Mouse (Mus musculus): Measurements from ENCODE around the gene Gnb1. TPM values are rescaled to one million over a fixed set of nuclear protein-coding genes. Genes with fewer than 3 reads are reported as not detected.

Gene Gnb1
- total and polyA plus RNA-seq, 3 experiments: 147 to 257 (median 151) TPM

- H3K27me3 ChIP-seq (ENCODE audit: control insufficient read depth, insufficient read depth, low read length): no peaks in the 10 kb centered on the region
- H3K4me3 ChIP-seq: no peak overlapping the region
- H3K4me1 ChIP-seq (ENCODE audit: control insufficient read depth, insufficient read depth, low read length): peaks cover 16% of the 10 kb centered on the region
- 31% methylated on average over 2 of the region's 2 CpGs for WGBS
- no peak for TF ChIP-seq EP300 (IDR thresholded peaks at IDR 0.05; ENCODE audit: insufficient read depth, low read depth, low read length)
- no peak for TF ChIP-seq POLR2A (IDR thresholded peaks at IDR 0.05; ENCODE audit: insufficient read depth, low read depth, low read length)
- TF ChIP-seq CTCF (IDR thresholded peaks at IDR 0.05): no peak
- H3K9ac ChIP-seq (ENCODE audit: low read depth, low read length): no peak overlapping the region
- peaks cover 3% of the 10 kb centered on the region; the same call in 1 of the 2 replicates for H3K36me3 ChIP-seq (ENCODE audit: control insufficient read depth, insufficient read depth, low read length)
- no peak for DNase-seq
- peaks cover 8% of the 10 kb centered on the region for H3K79me2 ChIP-seq (replicated peaks; ENCODE audit: control insufficient read depth, insufficient read depth, low read length)
- intact Hi-C loops (cut with DNase I): loop anchor here (10.0 kb wide), 1 partner anchor 207 kb away; the partner anchor contains the start of gene Prkcz
- H3K27ac ChIP-seq: peak overlapping the region; percentile 38
Measured at GRCm38 (mm10) chr4:155571442-155571841, 80.3 kb downstream of the Gnb1 start.

GRCm38 (mm10) chr4:155573155-155573554, 82.0 kb downstream of the Gnb1 start:
- DNase-seq: no peak
- peaks cover 3% of the 10 kb centered on the region; the same call in 1 of the 2 replicates for H3K36me3 ChIP-seq (ENCODE audit: control insufficient read depth, insufficient read depth, low read length)
- TF ChIP-seq CTCF (IDR thresholded peaks at IDR 0.05): no peak
- H3K27ac ChIP-seq: no peak overlapping the region
- H3K79me2 ChIP-seq (replicated peaks; ENCODE audit: control insufficient read depth, insufficient read depth, low read length): peaks cover 8% of the 10 kb centered on the region
- intact Hi-C loops (cut with DNase I): loop anchor here (10.0 kb wide), 1 partner anchor 208 kb away; the partner anchor contains the start of gene Prkcz
- H3K4me1 ChIP-seq (ENCODE audit: control insufficient read depth, insufficient read depth, low read length): peaks cover 21% of the 10 kb centered on the region
- H3K4me3 ChIP-seq: no peak overlapping the region
- no peak overlapping the region for H3K9ac ChIP-seq (ENCODE audit: low read depth, low read length)
- WGBS: 77% methylated on average over 2 of the region's 2 CpGs
- H3K27me3 ChIP-seq (ENCODE audit: control insufficient read depth, insufficient read depth, low read length): no peaks in the 10 kb centered on the region

GRCm38 (mm10) chr4:155573876-155574275, 82.7 kb downstream of the Gnb1 start:
- H3K27ac ChIP-seq: no peak overlapping the region
- intact Hi-C loops (cut with DNase I): loop anchor here (10.0 kb wide), 1 partner anchor 209 kb away; the partner anchor contains the start of gene Prkcz

GRCm38 (mm10) chr4:155574931-155575330, 83.8 kb downstream of the Gnb1 start:
- Histone ChIP-seq H3K36me3 (ENCODE audit: control insufficient read depth, insufficient read depth, low read length) (peaks cover 3% of the 10 kb centered on the region; the same call in 1 of the 2 replicates), H3K4me1 (ENCODE audit: control insufficient read depth, insufficient read depth, low read length) (peaks cover 19% of the 10 kb centered on the region), H3K9ac (ENCODE audit: low read depth, low read length) (no peak overlapping the region), H3K27ac (no peak overlapping the region), H3K4me3 (no peak overlapping the region), H3K79me2 (replicated peaks; ENCODE audit: control insufficient read depth, insufficient read depth, low read length) (peaks cover 3% of the 10 kb centered on the region; the same call in 1 of the 2 replicates), H3K27me3 (ENCODE audit: control insufficient read depth, insufficient read depth, low read length) (no peaks in the 10 kb centered on the region)
- TF ChIP-seq POLR2A (IDR thresholded peaks at IDR 0.05; ENCODE audit: insufficient read depth, low read depth, low read length) (no peak), CTCF (IDR thresholded peaks at IDR 0.05) (no peak), EP300 (IDR thresholded peaks at IDR 0.05; ENCODE audit: insufficient read depth, low read depth, low read length) (no peak)
- WGBS: 43% methylated on average over 11 of the region's 11 CpGs
- intact Hi-C loops (cut with DNase I): loop anchor here (10.0 kb wide), 1 partner anchor 210 kb away; the partner anchor contains the start of gene Prkcz
- DNase-seq: no peak

More at GRCm38 (mm10) chr4:155573876-155574275, 82.7 kb downstream of the Gnb1 start:
- peaks cover 19% of the 10 kb centered on the region for H3K4me1 ChIP-seq (ENCODE audit: control insufficient read depth, insufficient read depth, low read length)
- H3K27me3 ChIP-seq (ENCODE audit: control insufficient read depth, insufficient read depth, low read length): no peaks in the 10 kb centered on the region
- TF ChIP-seq EP300 (IDR thresholded peaks at IDR 0.05; ENCODE audit: insufficient read depth, low read depth, low read length) (no peak), POLR2A (IDR thresholded peaks at IDR 0.05; ENCODE audit: insufficient read depth, low read depth, low read length) (no peak), CTCF (IDR thresholded peaks at IDR 0.05) (no peak)
- peaks cover 3% of the 10 kb centered on the region; the same call in 1 of the 2 replicates for H3K36me3 ChIP-seq (ENCODE audit: control insufficient read depth, insufficient read depth, low read length)
- H3K9ac ChIP-seq (ENCODE audit: low read depth, low read length): no peak overlapping the region
- H3K79me2 ChIP-seq (replicated peaks; ENCODE audit: control insufficient read depth, insufficient read depth, low read length): peaks cover 4% of the 10 kb centered on the region
- H3K4me3 ChIP-seq: no peak overlapping the region
- WGBS: 93% methylated on average over 9 of the region's 9 CpGs
- no peak for DNase-seq

GRCm38 (mm10) chr4:155575521-155575920, 84.4 kb downstream of the Gnb1 start:
- 89% methylated on average over 8 of the region's 8 CpGs for WGBS
- Histone ChIP-seq H3K27ac (no peak overlapping the region), H3K4me1 (ENCODE audit: control insufficient read depth, insufficient read depth, low read length) (peaks cover 19% of the 10 kb centered on the region), H3K4me3 (no peak overlapping the region), H3K36me3 (ENCODE audit: control insufficient read depth, insufficient read depth, low read length) (peaks cover 3% of the 10 kb centered on the region; the same call in 1 of the 2 replicates), H3K79me2 (replicated peaks; ENCODE audit: control insufficient read depth, insufficient read depth, low read length) (peaks cover 3% of the 10 kb centered on the region; the same call in 1 of the 2 replicates), H3K27me3 (ENCODE audit: control insufficient read depth, insufficient read depth, low read length) (no peaks in the 10 kb centered on the region), H3K9ac (ENCODE audit: low read depth, low read length) (no peak overlapping the region)
- intact Hi-C loops (cut with DNase I): loop anchor here (10.0 kb wide), 1 partner anchor 211 kb away; the partner anchor contains the start of gene Prkcz
- TF ChIP-seq EP300 (IDR thresholded peaks at IDR 0.05; ENCODE audit: insufficient read depth, low read depth, low read length): no peak
- TF ChIP-seq POLR2A (IDR thresholded peaks at IDR 0.05; ENCODE audit: insufficient read depth, low read depth, low read length): no peak
- TF ChIP-seq CTCF (IDR thresholded peaks at IDR 0.05): no peak
- no peak for DNase-seq

GRCm38 (mm10) chr4:155577132-155577531, 86.0 kb downstream of the Gnb1 start:
- intact Hi-C loops (cut with DNase I): loop anchor here (10.0 kb wide), 1 partner anchor 212 kb away; the partner anchor contains the start of gene Prkcz
- H3K4me1 ChIP-seq (ENCODE audit: control insufficient read depth, insufficient read depth, low read length): peaks cover 13% of the 10 kb centered on the region
- H3K9ac ChIP-seq (ENCODE audit: low read depth, low read length): no peak overlapping the region
- WGBS: 81% methylated on average over 9 of the region's 9 CpGs
- H3K27me3 ChIP-seq (ENCODE audit: control insufficient read depth, insufficient read depth, low read length): no peaks in the 10 kb centered on the region
- peaks cover under 1% of the 10 kb centered on the region; the same call in 1 of the 2 replicates for H3K79me2 ChIP-seq (replicated peaks; ENCODE audit: control insufficient read depth, insufficient read depth, low read length)
- peak in 1 of 2 experiments; percentile 30 for DNase-seq
- no peak overlapping the region for H3K27ac ChIP-seq
- H3K36me3 ChIP-seq (ENCODE audit: control insufficient read depth, insufficient read depth, low read length): no peaks in the 10 kb centered on the region
- TF ChIP-seq POLR2A (IDR thresholded peaks at IDR 0.05; ENCODE audit: insufficient read depth, low read depth, low read length) (no peak), EP300 (IDR thresholded peaks at IDR 0.05; ENCODE audit: insufficient read depth, low read depth, low read length) (no peak), CTCF (IDR thresholded peaks at IDR 0.05) (no peak)
- no peak overlapping the region for H3K4me3 ChIP-seq

All from heart, adult 2 months (tissue).